Mouse (Mus musculus) layer of hippocampus, adult 9-11 months (tissue): ENCODE results near the gene Hand2.

ENCODE experiments used
- DNase-seq: peaks from one replicate; pipeline ENCODE4 v3.0.0; 2022

The Hand2 gene

GRCm38 (mm10) chr8:57343731-57344315 lies 23.0 kb downstream of the Hand2 start:
- DNase-seq = no peak

- no peak for DNase-seq
Measured at GRCm38 (mm10) chr8:57344956-57345870, 24.4 kb downstream of the Hand2 start.

GRCm38 (mm10) chr8:57346371-57346770 lies 25.6 kb downstream of the Hand2 start:
- DNase-seq = no peak

GRCm38 (mm10) chr8:57347141-57347540 lies 26.4 kb downstream of the Hand2 start:
- DNase-seq = no peak

- no peak for DNase-seq
Measured at GRCm38 (mm10) chr8:57348251-57348650, 27.5 kb downstream of the Hand2 start.

- no peak for DNase-seq
Measured at GRCm38 (mm10) chr8:57348866-57349520, 28.2 kb downstream of the Hand2 start.

- DNase-seq = no peak
Measured at GRCm38 (mm10) chr8:57351861-57352260, 31.1 kb downstream of the Hand2 start.

- no peak for DNase-seq
Measured at GRCm38 (mm10) chr8:57353346-57354305, 32.8 kb downstream of the Hand2 start.

- DNase-seq = no peak
Measured at GRCm38 (mm10) chr8:57354876-57355275, 34.1 kb downstream of the Hand2 start.

- no peak for DNase-seq
Measured at GRCm38 (mm10) chr8:57356529-57357325, 35.9 kb downstream of the Hand2 start.

- no peak for DNase-seq
Measured at GRCm38 (mm10) chr8:57360493-57360892, 39.7 kb downstream of the Hand2 start.

- no peak for DNase-seq
Measured at GRCm38 (mm10) chr8:57361003-57361805, 40.4 kb downstream of the Hand2 start.

GRCm38 (mm10) chr8:57362881-57363280 lies 42.1 kb downstream of the Hand2 start:
- no peak for DNase-seq

- DNase-seq = no peak
Measured at GRCm38 (mm10) chr8:57374044-57374443, 53.3 kb downstream of the Hand2 start.
